Mouse (Mus musculus) erythroid progenitor cell, adult 5-6 weeks (primary cell): ENCODE measurements around the gene Ncf2. TPM values are rescaled to one million over a fixed set of nuclear protein-coding genes. Genes with fewer than 3 reads are reported as not detected.
A peak's percentile ranks its signal among the peaks of the same experiment; 100 is the strongest.
"Not testable (repeated sequence)": the region's sequence is repeated elsewhere in the genome, so short reads cannot be mapped to it uniquely, and the experiment has no call there.

Source experiments
- ATAC-seq: replicated peaks from 2 replicates; pipeline ENCODE4 v1.8.0; 2016; ENCODE audit warnings: moderate number of reproducible peaks, mild to moderate bottlenecking, moderate TSS enrichment, inconsistent platforms; ENCODE audit not compliant: poor library complexity, low FRiP score, severe bottlenecking
- total RNA-seq, 2 experiments: library from RNA; stranded (forward) in 1 of 2; stranded (reverse) in 1 of 2; fragments of 150-400 nt in 1 of 2; fragments of 186-747, 209-891 nt in 1 of 2; gene quantifications; 2 replicates each; pipeline versions ENCODE4 v1.2.3 to v1.2.4; 2015 to 2017; ENCODE audit warnings: low replicate concordance in 2 of 2

Ncf2 gene
- total RNA-seq (2015; ENCODE audit: low replicate concordance) (28.9 and 35.3 TPM in 2 replicates), total RNA-seq (2017; ENCODE audit: low replicate concordance) (21.6 and 26.7 TPM in 2 replicates)

- no peak for ATAC-seq
Observed at GRCm38 (mm10) chr1:152799897-152800296, at the start of gene Ncf2. Gene Ncf2 (plus strand): TSS chr1:152800194.

- ATAC-seq = no peak
Observed at GRCm38 (mm10) chr1:152750312-152750965, 49.6 kb upstream of the Ncf2 start, which contains the start of gene Apobec4. Gene Apobec4 (plus strand): TSS chr1:152750551.

GRCm38 (mm10) chr1:152761791-152762190 is 38.2 kb upstream of the Ncf2 start:
- ATAC-seq = no peak

GRCm38 (mm10) chr1:152766032-152766772 is 33.8 kb upstream of the Ncf2 start, which contains the start of the genes Rgl1 and Arpc5:
Gene Rgl1 (minus strand): TSS chr1:152766351.
Gene Arpc5 (plus strand): TSS chr1:152766542.
- peak; percentile 89 for ATAC-seq

GRCm38 (mm10) chr1:152766804-152767748 is 32.9 kb upstream of the Ncf2 start:
- peak; percentile 50 for ATAC-seq

GRCm38 (mm10) chr1:152767749-152768488 is 32.1 kb upstream of the Ncf2 start:
- peak; percentile 69 for ATAC-seq

GRCm38 (mm10) chr1:152771016-152771415 is 29.0 kb upstream of the Ncf2 start:
- no peak for ATAC-seq

GRCm38 (mm10) chr1:152774601-152775000 is 25.4 kb upstream of the Ncf2 start:
- not testable (repeated sequence) for ATAC-seq

GRCm38 (mm10) chr1:152779071-152779737 is 20.8 kb upstream of the Ncf2 start:
- ATAC-seq = peak; percentile 86

GRCm38 (mm10) chr1:152784620-152785019 is 15.4 kb upstream of the Ncf2 start:
- no peak for ATAC-seq

GRCm38 (mm10) chr1:152785446-152785845 is 14.5 kb upstream of the Ncf2 start:
- not testable (repeated sequence) for ATAC-seq

- ATAC-seq = no peak
Observed at GRCm38 (mm10) chr1:152786953-152787352, 13.0 kb upstream of the Ncf2 start.

GRCm38 (mm10) chr1:152788121-152788660 is 11.8 kb upstream of the Ncf2 start:
- ATAC-seq = no peak

- no peak for ATAC-seq
Observed at GRCm38 (mm10) chr1:152790254-152790653, 9.7 kb upstream of the Ncf2 start.

GRCm38 (mm10) chr1:152790821-152791220 is 9.2 kb upstream of the Ncf2 start:
- ATAC-seq = no peak

- ATAC-seq = no peak
Observed at GRCm38 (mm10) chr1:152791269-152791668, 8.7 kb upstream of the Ncf2 start.

GRCm38 (mm10) chr1:152792736-152793494 is 7.1 kb upstream of the Ncf2 start:
- no peak for ATAC-seq
